Mouse (Mus musculus): ENCODE results near the gene Myo3b.

The Myo3b gene

DNA sequence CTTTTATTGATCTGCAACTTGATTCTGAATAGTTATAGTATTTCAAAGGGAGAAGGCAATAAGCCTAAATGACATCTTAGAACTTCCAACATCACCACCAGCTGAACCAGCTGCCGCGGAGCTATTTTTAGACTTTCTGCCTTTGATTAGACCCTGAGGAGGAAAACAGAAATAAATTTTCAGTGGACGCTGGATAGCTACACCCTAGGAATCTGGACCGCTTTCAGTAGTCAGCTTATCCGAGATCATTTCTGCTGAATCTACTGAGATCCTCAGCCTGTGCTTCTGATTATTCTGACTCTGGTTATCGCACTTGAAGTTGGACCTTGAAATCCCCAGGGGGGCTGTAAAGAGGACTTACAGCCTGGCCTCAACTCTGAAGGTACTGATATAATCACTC is 349.7 kb downstream of the Myo3b start:
- no peak for DNase-seq

DNA sequence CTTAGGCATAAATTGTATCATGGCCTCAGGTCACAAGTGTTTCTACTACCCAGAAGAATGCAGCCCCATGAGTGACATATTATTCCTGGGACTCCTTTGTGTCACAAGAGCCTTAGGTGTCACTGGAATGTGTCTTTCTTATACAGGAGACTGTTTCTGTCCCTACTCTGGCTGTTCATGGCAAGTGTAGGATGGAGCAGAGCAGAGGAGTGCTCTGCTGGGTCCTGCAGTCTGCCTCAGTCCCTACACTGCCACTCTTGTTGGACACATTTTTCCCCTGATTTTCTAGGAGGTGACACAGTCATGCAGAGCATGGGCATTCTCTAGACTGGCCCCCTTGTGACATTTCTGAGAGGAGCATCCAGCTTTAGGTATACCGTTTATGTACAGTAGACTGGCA is 350.2 kb downstream of the Myo3b start:
- DNase-seq = no peak

DNA sequence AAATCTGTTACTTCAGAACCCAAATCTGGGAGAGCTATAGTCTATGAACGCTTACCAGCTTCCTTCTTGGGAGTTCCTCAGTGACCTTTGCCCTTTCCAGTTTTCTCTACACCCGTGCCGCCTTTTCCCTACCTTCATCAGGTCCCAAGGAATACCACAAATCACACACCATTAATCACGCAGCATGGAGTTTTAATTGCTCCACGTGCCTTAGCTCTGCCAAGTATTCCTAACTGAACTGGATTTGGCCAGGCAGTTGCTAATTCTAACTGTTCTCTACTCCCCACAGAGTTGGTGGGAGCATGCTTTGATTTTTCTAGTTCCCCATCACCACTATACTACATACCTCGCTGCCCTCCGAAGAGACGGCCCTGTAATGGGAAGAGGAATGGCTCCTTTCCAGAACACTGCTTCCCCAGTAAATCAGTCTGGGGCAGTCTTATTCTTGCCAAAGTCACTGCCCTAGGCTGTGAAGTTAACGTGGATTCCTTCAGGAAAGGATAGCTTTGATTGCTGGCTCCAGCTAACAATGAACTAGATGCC is 358.9 kb downstream of the Myo3b start:
- no peak for DNase-seq

DNA sequence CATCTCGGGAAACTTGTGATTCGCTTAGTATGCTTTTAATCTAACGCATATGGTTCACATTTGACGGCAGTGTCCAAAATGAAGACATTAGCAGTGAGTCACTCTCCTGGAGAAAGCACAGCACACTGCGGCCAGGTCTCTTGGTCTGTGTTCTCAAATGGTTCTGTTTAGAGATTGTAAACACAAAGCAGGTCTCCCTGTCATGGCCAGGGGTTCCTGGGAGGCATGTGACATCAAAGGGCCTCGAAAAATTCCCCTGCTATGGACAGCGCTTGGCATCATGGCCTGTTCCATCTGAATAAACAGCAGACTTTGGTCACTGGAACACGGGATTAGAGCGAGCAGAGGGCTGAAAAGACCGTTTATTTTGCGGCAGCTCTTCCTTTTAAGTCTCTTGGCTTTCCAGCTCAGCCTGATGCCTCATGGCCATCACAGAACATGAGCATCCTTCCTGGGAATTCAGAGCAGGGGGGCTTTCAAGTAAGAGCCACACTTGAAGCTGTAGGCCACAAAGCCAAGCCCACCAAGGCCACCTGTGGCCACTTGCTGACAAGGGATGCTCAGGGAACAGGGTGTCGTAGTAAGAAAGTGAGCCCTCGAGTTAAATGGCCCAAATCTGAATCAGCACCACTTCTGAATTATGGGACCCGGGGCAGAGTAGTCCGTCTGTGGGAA is 360.7 kb downstream of the Myo3b start:
- peak; percentile 38 to 51 for DNase-seq

DNA sequence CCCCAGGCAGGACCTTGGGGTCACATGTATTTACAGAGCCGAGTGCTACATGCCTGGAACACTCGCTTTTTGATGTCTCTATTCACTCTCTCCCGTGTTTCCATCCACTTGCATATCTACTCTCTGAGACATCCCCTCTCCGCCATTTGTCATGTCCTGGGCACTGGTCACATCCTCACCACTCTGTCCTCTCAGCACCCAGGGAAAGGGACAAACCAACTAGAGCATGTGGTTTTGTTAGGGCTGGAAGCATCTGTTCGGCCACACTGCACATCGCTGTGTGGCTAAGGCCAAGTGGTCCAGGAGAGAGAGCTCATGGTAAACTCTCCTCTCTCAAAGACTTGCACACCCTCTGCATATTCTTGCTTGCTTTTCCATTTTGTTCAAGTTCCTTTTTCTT is 361.4 kb downstream of the Myo3b start:
- DNase-seq = no peak

DNA sequence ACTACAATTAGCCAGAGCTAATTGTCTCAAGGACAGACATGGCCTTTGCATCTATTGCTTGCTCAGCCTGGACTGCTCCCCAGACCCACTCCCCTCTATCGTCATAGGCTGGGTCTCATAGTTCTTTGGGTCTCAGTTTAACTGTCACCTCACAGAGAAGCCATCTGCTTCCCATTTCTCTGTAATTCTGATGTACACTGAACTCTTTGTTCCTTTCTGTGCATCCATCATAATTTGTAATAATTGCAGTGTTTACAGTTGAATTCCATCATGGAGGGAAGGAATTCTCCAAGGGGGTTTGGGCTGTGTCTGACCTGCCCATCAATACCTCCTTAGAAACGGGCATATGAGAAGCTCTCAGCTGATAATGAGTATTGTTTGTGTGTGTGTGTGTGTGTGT is 365.4 kb downstream of the Myo3b start:
- no peak for DNase-seq

DNA sequence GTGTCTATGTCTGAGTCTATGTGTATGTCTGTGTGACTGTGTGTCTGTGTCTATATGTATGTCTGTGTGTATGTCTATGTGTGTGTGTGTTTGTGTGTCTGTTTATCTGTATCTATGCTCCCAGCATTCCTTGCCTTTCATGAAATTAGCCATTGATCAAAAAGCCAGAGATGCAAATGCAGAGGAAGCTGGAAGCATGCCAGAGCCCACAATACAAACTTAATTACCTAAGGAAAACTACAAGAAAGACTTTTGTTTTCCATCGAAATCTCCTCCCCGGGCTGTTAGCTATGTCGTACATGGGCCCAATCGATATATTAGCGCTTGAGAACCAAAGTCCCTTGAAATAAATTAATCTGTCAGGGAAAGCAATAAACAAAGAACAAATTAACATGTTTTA is 367.9 kb downstream of the Myo3b start:
- DNase-seq = no peak

DNA sequence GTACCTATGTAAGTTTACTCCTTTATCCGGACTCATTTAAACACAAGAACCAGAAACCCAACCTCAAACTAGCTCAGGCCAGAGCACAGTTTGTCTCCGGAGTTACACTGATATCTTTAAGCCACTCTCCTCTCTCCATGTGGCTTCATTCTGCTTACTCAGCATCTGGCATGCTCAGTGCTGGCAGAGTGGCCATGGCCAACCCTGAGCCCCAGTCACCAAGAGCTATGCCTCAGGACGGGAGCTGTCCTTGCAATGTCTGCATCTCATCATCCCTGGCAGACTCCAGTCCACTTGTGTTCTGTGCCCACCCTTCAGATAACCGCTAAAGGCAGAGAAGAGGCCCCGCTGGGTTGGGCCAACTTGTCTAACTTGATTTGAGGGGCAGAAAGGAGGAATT is 368.8 kb downstream of the Myo3b start:
- DNase-seq = no peak

DNA sequence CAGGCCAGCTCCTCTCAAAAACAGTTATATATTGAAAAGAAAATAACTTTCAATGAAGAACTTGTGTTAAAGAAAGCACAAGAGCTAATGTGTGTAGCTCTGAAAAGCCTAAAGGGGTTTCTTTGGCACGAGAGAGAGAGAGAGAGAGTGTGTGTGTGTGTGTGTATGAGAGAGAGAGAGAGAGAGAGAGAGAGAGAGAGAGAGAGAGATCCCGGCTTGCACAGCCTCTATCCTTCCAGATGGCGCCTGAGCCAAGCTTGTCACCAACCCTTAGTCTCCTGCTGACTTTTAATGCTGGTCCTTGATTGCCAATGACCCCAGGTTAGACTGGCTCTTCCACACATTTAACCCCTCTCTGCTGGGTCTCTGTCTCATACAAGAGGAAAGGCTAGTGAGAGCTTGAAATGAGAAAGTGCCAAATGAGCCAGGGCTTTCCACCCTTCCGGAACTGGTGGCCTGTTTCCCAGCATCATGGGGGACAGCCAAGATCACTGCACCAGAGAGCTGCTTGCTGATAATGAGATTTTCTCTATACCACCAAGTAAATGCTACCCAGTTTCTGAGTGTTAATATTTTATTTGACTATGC is 371.5 kb downstream of the Myo3b start:
- no peak for DNase-seq

DNA sequence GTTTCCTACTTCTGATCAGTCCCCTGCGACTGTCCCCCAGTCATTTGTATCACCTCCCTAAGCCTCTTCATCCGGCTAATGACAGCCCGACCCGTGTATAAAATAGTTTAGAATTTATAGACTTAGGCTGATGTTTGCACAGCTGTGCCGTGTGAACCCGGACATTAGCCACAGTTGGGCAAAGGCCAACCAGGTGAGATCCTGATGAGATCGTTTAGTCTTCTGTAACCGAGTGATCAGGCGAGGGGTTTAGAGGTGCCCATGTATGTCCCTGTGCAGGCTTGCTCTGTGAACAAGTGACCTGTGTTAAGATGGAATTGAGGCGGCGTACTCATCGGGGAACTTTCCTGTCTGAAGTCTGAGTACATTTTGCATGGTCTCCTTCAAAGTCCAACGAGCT is 373.4 kb downstream of the Myo3b start:
- no peak for DNase-seq

DNA sequence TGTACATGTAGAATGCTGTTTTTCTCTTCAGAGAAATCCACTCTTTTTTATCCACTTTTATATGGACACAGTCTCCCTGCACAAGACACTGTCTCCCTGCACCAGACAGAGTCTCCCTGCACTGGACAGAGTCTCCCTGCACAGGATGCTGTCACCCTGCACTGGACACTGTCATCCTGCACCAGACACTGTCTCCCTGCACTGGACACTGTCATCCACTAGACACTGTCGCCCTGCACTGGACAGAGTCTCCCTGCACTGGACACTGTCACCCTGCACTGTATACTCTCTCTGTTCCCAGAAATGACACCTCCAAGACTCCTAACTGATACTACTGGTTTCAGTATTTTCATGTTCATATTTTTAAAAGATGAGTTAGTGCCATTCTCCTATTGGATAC is 375.5 kb downstream of the Myo3b start:
- DNase-seq = no peak

DNA sequence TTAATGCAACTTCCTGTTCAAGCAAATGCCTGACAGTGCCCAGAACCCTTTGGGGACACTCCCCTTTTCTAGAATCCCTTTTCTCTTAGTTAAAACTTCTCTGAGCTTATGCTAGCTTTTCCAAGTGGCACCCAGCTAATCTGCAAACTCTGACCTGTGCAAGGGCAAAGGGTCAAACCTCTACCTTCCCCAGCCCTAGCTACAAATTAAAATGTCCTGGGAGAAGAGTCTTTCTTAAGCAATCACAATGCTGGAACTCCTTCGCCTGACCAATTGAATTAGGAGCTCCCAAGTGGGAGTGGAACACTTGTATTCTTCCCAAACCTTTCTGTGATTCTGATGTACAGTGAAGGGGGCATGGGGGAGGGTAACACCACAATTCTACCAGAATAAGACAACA is 376.6 kb downstream of the Myo3b start:
- DNase-seq = no peak

DNA sequence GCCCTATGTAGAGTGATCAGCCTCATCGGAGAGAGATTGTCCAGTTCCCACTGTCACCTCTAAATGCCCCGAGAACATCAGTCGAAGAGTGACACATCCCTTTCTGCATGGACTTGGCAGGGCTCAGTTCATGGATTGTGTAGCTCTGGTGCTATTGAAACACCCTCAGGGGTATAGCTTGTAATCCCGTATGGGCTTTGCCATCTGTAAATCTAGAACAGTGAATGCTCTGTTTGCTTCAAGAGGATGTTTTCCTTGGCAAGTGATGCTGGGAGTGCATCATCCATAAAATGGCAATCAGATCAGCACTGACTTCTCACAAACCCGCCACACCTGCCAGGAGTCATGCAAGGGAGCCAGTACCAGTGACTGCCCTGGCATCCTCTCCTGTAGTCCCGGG is 380.4 kb downstream of the Myo3b start:
- no peak for DNase-seq

DNA sequence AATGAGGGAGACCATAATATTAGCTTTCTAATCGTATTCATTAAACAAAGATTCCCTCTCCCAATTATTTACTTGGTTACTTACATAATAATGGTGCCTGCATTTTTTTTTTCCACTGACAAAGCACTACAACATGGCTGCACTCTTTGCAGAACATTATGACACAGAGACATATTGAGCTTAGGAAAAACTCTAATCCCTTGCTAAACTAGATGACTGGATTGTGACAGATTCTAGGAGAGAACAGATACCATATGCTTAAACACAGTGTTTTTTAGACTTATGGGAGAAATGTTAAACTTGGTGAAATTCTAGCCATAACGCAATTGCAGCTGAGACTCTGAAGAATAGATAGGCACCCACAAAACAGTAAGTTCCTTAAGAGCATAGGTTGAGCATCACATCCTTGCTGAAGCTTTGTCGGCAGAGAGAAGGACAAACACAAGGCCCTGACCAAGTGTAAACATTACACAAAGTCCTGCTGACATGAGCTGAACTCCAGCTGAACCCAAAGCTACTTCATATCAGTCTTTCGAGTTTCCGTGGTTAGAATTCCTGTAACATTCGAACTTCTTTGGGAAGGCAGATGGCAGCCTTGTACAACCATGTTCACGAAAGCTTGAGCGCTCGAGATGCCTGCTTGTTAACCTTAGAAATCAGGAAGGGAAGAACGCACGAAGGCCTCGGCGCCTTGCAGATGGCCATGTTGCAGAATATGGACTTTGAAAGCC is 382.4 kb downstream of the Myo3b start:
- DNase-seq = no peak

DNA sequence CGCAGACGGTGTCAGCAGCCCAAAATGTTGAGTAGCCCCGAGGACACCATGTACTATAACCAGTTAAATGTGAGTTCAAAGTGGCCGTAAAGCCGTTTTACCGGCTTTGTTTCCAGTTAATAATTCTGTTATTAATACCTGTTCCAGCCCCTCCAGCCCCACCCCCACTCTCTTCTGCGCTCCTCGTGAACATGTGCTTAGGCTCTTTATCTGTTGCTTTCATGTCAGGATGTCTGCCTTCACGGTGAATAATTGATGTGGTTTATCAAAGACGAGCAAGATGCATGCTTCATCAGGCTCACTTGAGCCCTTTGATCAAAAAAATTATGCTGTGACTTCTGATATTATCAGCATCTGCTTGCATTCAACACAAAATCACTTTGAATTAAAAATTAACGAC is 386.7 kb downstream of the Myo3b start:
- no peak for DNase-seq

DNA sequence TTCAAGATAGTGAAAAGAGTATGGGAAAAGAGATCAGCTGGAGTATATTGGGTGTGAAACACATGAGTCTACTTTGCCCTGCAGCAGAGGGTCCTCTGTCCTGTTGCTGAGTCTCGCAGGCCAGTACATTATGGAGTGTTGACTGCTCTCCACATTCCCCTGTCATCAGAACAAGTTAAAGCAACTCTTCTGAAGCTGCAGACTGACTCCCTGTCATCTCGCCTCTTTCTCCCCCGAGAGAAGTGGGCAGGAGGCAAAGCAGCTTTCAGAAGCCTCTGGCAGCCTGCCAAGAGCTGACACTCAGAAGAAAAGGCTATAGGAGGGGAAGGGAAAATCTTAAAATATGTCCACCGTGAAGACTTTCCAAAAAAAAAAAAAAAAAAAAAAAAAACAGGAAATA is 404.1 kb downstream of the Myo3b start:
- peak in 1 of 2 experiments; percentile 22 for DNase-seq

DNA sequence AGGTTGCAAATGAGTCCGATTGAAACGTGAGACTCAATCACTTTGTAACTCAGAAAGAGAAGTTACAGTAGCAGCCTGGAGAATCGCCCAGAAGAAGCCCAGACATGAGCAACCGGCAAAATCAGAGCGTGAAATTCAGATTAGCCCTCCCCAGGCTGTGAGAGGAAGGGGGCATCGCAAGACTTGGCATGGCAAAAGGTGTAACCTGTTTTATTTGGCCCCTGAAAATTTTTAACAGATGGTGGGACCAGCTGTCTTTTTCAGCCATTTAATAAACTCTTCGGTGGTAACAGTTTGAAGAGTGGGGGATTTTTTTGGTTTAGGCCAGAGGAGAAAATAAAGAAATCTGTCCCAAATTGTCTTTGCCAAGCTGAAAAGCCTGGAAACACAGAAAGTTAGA is 405.2 kb downstream of the Myo3b start:
- no peak for DNase-seq

DNA sequence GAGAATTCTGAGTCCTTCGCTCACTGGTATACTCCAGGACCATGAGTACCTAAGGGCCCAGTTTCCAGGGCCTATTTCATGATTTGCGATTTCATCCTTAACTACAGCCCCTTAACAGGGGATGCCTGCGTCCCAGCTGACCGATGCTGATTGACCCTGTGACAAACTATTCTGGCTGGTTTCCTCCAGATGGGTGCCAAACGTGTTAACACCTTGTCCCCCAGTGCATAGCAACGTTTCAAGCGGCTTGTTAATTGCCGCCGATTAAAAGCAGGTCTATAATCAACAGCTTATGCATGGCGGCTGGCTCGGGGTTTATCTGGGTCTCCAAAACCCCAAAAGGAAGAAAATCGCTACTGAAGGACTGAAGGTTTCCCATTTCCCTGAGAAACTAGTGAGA is 417.3 kb downstream of the Myo3b start:
- DNase-seq = no peak

DNA sequence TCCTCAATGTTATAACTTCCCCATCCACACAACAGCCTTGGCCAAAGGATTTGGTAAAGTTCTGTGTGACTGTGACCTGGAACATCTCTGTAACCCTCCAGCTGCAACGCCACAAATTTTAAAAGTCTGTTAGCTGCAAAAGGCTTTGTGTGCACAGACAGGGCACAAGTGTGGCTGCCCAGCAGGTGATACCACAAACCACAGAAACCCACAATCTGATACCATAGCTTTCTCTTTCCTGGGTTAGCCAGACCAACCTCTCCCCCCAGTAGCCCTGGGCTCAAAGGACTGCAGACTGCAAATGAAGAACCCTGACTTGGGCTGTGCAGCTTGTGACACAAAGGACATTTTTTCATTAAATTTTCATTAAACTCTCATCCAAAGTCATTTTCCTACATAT is 424.7 kb downstream of the Myo3b start:
- DNase-seq = no peak

DNA sequence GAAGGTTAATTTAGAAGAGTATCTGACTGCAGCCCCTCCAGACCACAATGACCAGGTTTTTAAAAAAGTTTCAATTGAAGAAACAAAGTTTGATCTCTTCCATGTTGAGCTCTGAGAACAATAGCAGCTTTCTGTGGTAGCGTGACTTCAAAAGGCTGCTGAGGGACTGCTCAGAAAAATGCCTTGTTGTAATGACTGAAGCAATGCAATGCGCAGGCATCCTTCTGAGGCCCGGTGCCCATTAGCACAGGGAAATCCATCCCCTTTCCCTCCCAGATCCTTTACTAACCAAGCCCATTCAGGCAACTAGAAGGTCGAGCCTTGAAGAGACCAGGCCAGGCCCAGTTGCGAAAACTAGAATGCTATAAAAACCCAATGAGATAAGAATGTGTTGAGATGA is 432.2 kb downstream of the Myo3b start:
- no peak for DNase-seq

DNA sequence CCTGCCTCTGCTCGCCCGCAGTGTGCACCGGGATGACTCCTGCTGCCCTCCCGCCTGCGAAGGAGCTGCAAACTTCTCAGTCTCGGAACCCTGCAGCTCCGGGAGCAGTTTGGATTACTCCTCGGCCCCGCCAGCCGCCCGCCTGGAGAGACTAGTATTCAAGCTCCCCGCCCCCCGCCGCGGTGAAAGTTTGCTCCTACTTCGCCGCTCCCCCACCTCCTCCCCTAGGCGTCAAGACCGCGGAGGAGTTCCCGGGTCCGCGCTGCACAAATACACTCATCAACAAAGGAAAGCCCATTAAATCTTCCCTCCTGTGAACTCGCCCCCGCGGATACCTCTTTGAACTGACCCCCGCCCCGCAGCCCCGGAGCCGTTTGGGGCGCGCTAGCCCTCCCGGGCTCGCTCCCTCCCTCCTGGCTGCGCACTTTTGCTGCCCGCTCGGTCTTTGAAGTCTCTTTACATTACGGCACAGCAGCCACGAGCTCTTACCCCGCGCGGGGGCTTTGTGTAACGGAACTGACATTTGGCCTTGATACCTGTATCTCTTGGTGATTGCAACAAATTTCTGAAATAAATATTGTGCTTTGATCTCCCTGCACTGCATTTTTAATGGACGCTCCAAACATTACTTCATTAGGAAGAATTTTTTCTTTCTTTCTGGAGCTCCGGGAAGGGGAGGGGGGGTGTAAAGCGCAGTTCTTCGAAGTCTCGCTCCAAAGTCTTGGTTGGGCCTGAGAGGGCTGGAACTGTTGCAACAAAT is 433.1 kb downstream of the Myo3b start:
- peak; percentile 40 to 65 for DNase-seq

All from kidney, postnatal 25 days (tissue).